Mouse (Mus musculus) kidney, postnatal 25 days (tissue): ENCODE data around the gene Lhx5.
A peak's percentile ranks its signal among the peaks of the same experiment; 100 is the strongest.

Experiments used
- DNase-seq, 2 experiments: peaks; one replicate each; pipeline ENCODE4 v3.0.0; 2021; ENCODE audit warnings: mixed read lengths in 2 of 2

The Lhx5 gene

DNA sequence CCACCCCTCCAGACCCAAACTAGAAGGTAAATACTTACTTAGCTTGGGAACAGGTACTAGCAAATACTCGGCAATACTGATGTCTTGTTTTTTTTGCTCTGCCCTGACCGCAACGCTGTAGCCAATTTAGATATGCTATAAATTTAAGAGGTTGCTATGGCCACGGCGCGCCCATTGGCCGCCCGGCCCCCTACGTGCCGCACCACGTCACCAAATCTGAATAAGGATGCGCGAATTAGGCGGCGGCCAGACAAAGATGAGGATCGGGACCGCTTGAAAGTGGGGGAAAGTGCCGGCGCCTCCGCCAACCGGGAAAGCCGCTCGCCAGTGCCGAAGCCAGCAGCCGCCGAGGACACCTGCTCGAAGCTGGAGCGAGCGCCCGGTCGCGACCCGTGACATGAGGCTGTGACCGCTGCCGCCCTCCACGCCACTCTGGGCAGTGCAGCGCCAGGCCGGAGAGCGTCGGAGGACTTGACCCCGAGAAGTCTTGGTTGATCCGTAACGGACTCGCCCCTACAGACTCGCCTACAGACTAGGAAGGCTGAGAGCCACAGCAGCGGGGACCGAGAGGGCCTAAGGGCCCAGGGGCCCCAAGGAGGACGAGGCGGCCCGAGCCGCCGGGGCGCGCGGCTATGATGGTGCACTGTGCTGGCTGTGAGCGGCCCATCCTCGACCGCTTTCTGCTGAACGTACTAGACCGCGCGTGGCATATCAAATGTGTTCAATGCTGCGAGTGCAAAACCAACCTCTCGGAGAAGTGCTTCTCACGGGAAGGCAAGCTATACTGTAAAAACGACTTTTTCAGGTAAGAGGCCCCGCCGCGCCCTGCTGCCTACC lies at the start of gene Lhx5:
Gene Lhx5 (plus strand): TSS at position 51 of the 837 bp plus-strand sequence.
- no peak for DNase-seq

DNA sequence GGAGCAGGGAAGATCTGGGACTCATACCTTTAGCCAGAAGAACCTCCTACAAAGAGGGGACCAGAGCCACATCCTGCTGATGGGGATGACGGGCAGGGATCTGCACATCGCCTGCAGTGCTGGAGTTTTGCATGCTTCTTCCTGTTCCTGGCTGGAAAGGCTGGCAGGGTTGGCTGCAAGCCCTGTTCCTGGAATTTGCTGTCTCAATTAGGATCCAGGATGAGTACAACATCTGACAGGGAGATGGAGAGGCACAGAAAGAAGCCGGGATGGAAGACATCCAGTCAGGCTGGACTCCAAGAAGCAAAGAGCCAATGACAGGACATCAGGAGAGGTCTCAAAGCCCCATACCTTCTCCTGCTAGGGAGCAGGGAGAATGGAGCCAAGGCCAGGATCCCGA lies 45.1 kb upstream of the Lhx5 start:
- DNase-seq: no peak

DNA sequence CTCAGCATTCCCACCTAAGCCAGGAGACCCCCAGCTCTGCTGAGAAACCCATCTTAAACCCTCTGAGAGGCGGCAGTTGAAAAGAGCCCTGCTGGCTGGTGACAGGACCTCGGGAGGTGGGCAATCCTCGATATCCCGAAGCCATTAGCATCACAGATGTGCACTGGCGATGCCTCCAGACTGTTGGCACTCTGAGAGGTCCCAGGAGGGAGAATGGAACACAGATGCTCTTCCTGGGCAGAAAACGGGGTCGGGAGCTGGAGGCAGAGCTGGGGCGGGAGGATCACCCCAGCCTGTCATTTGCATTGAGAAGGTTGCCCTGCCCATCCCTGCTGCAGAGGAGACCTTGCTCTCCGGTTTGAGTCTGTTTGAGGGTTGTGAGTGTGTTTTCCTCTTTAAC lies 42.7 kb upstream of the Lhx5 start:
- no peak for DNase-seq

DNA sequence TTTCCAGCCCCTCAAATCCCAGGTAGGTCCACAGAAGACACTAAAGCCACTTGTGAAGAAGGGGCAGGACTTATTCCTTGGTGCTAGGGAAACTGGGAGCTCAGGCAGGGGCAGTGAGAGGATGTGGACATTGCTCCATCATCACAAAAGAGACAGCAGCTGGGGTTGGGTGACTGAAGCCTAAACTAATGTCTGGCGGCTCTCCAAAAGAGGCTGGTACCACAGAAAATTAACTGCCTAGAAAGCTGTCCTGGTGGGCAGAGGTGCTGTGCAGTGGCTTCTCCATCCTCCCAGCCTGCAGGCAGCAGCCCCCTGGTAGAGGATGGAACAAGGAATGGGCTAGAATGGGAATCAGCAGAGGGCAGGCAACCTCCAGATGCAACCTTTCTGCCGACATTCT lies 41.5 kb upstream of the Lhx5 start:
- DNase-seq: no peak

DNA sequence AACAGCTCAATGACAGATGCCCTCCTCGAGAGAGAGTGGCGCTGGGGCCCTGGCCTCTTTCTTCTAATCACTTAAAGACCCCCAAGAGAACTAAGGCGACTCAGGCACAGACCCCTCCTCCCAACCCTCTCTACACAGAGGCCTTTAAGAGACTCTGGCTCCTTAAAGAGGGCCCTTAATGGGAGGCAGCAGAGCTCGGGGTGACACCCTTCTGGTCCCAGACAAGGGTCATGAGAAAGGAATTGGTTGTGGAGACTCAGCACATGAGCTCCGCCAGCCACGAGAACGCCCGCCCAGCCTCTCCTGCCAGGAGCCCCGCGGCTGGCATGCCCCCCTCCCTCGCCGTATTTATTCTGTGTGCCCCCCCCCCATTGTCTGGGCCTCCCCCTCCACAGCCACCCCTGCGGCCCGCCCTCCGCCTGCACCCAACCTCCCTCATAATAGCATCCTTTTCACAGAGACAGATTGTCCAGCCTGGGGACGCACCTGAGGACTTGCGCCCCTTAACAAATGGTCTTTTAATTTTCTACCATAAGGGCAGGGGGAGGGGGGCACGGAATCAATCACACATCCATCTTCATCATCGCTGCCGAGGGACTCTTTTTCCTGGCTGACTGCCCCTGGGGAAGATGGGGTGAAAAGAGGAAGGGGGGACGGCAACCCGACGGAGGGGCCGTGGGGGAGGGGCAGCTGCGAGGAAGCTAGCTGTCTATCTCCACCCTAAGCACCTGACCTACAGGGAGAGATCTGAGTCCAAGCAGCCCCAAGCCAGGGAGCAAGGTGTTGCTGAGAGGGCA lies 37.4 kb upstream of the Lhx5 start:
- no peak for DNase-seq

DNA sequence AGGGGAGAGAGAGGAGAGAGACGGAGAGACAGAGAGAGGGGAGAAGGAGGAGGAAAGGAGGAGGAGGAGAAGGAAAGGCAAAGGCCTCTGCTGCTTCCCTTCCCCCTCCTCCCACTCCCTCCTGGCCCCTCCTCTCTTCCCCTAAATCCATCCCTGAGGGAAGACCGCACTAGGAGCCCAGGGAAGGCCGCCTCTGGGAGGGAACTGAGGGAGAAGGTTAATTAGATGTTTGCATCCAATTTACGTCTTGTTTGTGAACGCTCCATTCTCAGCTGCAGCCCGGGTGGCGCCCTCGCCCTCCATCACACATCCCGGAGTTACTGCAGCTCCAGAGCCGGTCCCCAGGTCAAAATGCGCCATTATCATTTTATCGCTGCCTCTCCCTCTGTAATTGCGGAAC lies 33.5 kb upstream of the Lhx5 start:
- no peak for DNase-seq

DNA sequence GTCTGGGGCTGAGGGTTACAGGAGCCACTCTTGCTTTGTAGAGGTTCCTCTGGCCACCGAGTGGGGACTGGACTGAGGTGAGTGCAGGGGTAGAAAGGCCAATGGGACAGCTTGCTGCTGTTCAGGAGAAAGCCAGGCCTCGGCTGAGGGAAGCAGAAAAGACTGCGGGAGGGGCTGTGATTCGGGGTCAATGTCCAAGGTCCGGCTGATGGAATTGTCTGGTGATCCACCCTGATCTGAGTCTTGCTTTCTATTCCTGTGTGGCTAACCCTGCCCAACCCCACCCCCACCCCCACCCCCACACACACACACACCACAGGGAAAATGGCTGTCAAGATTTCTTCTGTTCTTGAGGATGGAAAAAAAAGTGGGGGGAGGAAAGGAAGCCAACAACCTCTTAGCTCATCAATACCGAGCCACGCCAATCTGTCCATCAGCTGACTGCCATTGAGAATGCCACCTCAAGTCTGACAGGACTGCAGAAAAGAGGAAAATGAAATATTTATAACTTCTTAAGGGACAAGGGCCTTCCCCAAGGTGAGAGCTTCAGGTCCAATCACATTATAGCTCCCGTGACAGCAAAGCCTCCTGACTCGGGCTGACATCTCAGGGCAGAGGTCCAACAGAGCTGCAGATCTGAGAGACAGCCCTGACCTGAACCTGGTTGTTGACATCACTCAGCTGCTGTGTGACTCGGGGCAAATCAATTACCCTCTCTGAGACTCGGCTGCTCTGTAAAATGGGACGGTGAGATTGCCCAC lies 26.5 kb upstream of the Lhx5 start:
- DNase-seq: peak; percentile 59 to 77

DNA sequence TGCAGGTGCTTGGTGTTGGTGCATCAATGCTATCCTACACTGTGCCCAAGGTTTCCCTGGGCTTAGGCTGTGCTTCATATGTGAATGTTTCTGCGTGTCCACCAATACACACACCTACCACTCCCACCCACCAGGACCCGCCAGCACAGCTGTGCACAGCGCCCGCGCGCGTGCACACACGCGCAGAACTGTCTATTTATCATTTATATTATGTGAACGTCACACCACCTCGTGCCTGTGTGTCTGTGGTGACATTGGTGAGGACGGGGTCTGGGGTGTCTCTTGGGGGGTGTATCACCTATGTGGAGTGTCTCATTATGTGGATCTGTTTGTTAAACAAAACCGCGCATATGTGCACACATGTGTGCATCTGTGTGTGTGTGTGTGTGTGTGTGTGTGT lies 22.6 kb upstream of the Lhx5 start:
- no peak for DNase-seq

DNA sequence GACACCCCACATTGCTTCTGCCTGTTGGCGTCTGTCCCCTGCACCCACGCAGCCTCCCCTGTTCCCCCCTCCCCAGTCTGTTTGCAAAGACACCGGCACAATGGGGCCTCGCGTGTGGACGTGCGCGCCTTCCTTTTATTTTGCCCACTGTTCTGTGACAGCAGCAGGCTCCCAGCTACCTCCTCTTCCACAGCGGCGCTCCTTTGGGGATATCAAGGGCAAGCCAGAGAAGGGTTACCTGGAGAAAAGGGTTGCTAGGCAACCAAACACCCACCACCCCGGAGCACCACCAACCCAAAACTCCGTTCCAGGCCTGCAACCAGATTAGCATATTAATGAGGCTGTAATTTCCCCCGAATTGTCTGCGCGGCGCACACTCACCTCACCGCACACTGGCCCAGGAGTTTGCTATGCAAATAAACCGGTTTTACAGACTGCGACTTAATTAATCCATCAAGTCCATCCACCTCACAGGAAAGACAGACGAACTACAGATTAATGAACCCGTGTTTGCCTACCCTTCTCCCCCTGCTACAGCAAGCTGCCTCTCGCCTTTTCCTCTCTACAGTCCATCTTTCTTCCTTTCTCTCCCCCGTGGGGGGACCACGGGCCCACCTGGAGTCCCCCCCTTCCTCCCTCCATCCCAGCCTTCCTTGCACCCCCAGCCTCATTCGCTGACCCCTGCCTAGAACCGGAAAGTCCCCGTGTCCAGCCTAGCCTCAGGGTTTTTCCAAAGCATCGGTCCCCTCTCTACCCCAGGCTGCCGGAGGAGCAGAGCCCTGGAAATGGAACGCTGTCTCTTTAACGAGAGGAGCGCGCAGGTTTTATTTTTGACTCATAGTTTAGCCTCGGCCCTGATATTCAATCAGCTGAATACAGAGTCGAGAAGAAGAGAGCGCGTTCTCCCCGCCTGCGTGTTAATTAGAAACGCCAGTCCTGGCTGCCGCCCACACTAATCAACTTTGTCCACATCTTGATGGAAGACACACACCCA lies 21.8 kb upstream of the Lhx5 start:
- no peak for DNase-seq

DNA sequence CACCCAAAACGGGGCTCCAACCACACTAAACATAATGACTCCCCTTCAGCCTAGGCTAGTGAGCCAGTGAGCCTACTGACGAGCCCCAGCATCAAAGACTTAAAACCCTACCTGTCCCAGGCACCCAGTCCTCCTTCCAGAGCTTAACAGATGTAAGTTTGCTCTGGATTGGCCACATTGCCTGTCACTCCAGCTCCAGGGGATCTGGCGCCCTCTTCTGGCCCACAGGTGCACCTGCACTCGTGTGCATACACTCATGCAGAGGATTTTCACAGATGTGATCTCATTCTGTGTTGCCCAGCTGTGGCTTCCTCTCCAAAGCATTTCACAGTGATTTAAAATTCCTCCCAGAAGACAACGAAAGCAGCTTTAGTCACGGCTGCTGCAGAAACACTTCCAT lies 18.1 kb upstream of the Lhx5 start:
- no peak for DNase-seq

DNA sequence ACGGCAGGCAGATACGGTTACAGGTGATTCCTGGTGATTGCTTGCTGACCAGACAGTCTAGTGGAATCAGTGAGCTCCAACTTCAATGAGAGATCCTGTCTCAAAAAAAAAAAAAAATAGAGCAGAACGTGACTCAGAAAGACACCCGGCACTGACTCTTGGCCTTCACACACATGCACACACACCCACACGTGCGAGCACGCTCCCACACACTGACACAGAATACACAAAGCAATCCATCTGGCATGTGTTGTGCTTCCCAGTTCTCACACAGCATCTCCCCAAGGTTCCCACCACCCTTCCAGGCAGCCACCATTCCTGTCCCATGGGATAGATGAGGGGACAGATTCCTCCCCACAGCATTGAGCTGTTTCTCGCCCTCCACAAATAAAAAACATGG lies 11.4 kb upstream of the Lhx5 start:
- DNase-seq: no peak

DNA sequence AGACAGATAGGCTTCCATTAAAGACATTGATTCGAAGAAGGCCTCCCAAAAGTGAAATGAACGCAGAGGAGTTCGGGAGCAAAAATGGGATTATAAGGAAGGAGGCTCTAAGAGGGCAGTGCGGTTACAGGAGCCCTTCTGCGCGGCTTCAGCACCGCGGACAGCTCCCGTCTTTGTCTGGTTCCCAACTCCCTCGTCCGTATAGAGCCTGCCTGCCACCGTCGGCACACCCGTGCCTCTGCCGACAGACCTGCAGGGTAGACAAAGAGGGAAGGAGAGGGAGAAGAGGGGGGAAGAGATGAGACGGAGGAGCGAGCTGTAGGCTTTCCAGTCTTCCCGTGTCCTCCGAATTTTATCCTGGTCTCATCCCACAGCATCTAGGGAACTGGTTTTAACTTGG lies 7.5 kb upstream of the Lhx5 start:
- peak; percentile 80 to 85 for DNase-seq

DNA sequence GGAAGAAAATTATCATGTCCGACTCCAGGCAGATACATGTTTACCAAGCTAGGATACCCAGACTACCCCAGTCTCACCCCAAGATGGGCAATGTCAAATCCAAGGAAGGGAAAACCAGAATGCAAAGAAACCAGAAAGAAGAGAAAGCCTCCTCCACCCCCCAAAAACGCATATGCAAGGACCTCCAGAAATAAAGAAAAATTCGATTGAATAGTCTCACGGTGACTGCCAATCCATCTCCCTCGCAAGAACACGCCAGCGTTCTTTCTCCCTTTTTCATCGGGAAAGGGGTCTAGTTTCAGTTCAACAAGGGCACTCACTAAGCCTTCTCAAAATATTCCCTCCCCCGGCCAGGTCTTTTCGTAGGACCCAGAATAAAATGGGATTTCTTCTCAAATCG lies 6.8 kb upstream of the Lhx5 start:
- no peak for DNase-seq

DNA sequence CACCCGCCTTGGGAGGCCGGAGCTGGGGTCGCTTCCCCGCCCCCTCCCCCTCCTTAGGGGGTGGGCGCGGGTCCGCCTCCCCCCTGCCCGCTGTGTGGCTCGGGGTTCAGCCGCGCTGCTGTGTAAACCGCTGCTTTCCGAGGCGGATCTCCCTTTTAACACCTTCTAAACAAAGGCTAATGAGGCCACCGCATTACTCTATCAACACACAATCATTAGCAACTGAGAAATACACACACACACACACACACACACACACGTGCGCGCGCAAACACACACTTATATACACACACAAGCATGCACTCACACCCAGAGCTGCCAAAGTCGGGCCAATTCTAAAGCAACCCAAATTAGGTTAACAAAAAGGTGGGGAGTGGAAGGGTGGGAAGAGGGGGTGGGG lies 5.8 kb upstream of the Lhx5 start:
- DNase-seq: no peak

DNA sequence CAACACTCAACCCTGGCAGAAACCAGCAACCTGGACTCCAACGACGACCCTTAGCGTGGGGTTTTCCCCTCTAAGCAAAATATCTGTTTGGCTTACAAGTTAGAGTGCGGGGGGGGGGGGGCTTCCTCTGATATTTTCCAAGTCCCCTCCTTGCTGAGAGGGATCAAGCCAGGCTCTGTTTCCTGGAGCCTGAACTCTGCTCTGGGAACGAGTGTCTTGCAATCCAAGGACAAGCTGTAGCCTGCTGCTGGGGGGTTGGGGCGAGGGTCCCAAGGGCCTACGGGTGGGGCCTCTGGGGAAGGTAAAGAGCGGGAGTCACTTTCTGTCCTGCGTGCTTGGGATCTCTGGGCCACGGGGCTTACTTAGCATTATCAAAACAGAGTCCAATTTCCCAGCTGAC lies 4.9 kb upstream of the Lhx5 start:
- DNase-seq: no peak

DNA sequence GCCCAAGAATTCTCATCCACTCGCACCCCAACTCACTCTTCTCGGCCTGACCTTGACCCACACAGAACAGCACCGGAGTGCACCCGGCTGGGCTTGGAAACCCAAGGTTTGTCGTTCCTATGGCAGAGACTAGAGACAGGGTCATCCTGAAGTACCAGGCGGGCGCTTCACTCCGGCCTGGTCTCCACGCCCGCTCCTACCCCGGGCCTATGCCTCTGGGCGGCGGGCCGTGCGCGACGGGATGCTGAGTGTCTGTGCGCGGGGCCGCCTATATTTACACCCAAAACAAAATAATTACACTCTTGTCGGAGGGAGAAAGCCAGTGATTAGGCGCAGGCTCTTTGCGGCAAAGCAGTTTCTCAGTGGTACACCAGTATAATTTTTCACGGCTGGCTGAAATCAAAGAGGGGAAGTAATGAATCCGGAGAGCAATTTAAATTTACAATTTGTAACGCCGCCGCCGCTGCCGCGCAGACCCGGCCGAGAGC lies 4.0 kb upstream of the Lhx5 start:
- DNase-seq: no peak

DNA sequence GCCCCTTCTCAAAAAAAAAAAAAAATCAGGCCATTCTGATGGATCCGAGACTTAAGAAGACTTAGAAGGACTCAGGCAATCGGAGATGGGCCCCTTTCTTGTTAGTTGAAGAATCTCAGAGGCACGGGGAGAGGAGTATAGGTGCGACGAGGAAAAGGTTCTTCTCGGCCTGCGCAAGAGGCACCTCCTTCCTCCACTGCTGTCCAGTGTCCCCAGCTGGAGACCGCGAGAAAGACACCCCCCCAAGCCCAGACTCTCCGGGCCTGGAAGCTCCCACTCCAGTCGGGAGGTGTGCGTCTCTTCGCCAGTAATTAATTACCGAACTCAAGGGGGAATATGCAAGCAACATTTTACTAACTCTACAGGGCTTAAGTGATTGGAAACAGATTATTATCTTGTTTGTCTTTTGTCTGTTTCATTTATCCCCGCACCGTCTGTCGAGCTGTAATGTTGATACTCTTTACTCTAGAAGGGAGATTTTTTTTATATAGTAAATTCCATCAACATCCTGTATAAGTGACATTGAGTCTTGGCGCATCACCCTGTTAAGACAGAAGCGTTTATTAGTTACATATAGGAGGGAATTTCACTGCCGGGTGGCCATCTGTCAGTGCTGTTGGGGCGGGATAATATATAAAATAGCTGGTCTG lies 3.2 kb upstream of the Lhx5 start:
- DNase-seq: no peak

DNA sequence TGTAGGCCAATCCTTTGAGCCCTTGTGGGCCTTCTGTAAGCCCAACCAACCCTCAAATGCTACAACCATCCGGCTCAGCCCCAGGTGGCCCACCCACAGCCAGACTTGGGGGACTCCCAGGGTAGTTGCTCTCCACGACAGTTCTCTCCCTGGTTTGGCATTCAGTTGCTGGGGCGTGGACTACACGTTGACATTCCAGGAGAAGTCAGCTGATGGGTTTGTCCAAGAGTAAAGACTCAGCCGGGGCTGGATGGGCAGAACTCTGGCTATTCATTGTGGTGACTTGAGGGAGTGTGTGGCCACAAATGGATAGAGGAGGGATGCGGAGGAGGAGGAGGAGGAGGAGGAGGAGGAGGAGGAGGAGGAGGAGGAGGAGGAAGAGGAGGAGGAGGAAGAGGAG lies 2.5 kb upstream of the Lhx5 start:
- no peak for DNase-seq

DNA sequence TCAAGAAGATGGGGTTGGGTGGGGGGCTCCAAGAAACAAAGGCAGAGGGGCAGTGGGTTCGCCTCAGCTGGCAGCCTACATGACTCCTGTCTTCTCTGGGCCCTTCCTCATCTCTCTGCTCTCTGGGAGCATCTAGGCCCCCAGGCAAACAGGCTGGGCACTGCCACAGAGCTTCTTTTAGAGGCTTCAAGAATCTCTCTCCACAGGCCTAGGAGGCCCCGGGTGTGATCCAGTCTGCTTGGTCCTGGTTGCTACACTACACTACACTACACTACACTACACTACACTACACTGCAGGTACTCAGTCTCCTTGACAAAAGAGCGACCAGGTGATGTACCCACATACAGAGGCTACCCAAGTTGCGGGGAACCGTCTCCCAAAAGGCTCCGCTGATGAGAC lies 1.8 kb upstream of the Lhx5 start:
- DNase-seq: no peak

DNA sequence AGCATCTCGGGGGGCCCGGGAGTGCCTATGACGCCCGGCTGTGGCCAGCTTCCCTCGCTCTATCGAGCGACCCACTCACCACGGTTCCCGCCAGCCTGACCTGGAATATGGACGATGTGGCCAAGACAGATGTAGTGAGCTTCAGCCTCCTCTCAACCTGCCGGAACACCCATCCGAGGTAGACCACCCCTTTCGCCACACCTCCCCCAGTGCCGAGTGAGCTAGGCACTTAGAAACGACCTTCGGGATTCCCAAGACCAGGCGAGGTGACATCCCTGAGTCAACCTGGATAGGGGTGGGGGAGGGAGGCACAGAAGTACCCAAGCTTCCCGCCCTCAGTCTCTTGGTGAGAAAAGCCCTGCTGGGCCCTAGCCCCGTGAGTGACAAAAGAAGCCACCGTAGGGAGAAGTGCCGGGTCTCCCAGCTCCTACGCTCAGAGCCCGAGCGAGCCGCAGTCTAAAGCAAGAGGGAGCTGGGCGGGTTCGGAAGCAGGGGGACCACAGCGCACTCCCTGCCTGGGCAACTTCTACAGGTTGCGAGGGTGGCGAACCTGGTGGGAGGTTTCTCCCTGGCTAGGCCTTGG lies 407 bp upstream of the Lhx5 start:
- DNase-seq: no peak

DNA sequence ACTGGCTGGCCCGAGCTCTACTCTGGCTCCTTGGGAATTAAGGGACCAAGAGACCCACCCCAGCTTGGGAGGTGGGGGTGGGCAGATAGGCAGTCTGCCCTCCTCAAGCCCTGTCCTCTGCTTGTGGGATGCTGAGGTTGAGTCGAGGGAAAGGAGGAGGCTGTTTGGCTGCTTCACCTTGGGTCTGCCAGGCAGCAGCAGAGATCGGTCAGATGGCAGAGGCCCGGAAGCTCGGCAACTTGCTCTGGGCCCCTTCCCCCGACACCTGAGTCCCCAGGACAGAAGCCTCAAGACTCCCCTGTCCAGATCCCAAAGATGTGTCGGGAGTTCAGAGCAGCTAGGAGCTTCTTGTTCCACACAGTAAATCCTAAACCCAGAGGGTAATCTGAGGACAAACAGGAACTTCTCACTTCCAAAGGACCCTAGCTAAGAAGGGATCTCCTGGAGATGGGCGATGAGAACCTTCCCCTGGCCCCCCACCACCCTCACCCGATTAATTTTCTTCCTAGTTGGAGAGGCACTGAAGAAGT lies 1.1 kb downstream of the Lhx5 start:
- no peak for DNase-seq
